Mouse (Mus musculus): Measurements from ENCODE around the gene Gm49358. TPM values are rescaled to one million over a fixed set of nuclear protein-coding genes. Genes with fewer than 3 reads are reported as not detected.

Gm49358 gene
- polyA plus RNA-seq, 1 experiment from 2014 or later, result not detected

DNA sequence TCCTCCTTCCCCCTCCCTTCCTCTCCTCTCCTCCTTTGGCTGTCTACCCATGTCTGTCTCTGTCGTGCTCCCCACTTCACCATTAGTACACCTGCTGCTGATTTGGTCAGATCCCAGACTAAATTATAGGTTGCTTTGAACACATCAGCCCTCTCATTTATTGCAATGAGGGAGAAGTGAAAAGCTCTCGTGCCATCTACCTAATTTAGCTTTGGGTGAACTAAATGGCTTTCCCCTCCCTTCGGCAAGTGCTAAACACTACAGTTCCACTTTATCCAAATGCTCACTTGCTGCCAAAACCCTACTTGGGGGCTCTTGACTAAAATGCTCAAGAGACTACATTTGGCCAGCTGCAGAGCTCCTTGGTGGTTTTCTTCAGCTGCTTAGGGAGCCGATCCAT is 73.0 kb downstream of the Gm49358 start:
- Histone ChIP-seq H3K4me3 (ENCODE audit: low read depth, low read length) (no peak overlapping the region), H3K9me3 (replicated peaks; ENCODE audit: control insufficient read depth, low read length) (no peaks in the 10 kb centered on the region), H3K27ac (ENCODE audit: low read length) (no peak overlapping the region), H3K4me1 (ENCODE audit: control insufficient read depth, low read depth, low read length) (no peaks in the 10 kb centered on the region), H3K36me3 (ENCODE audit: control insufficient read depth, insufficient read depth) (no peaks in the 10 kb centered on the region), H3K4me2 (ENCODE audit: low read depth, low read length) (no peak overlapping the region), H3K27me3 (ENCODE audit: control insufficient read depth, insufficient read depth, low read depth, low read length) (peaks cover 3% of the 10 kb centered on the region; the same call in 1 of the 2 replicates), H3K9ac (ENCODE audit: low read depth, low read length) (no peak overlapping the region)
- no peak for ATAC-seq (ENCODE audit: low read depth)
- 71% methylated on average over 4 of the region's 4 CpGs for WGBS (ENCODE audit: insufficient replicate concordance)

DNA sequence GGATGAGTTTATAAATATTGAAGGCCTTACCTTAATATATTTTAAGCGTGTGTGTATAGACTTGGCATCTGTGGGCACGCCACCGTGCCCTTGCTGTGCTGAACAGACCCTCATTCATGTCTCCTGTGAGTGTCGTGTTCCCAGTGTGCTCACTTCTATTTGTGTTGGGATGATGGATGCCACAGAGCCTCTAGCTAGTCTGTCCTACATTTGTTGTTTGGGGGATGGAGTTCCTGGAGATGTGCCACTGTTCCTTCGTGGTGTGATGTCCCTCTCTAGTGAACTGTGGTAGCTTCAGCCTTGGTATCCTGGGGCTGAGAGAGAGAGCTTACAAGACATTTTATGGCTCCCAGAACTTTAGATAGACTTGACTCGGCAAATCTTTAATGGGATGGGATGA is 75.1 kb downstream of the Gm49358 start:
- no peak overlapping the region for H3K4me3 ChIP-seq (ENCODE audit: low read depth, low read length)
- 73% methylated on average over 6 of the region's 6 CpGs for WGBS (ENCODE audit: insufficient replicate concordance)
- no peaks in the 10 kb centered on the region for H3K36me3 ChIP-seq (ENCODE audit: control insufficient read depth, insufficient read depth)
- H3K4me1 ChIP-seq (ENCODE audit: control insufficient read depth, low read depth, low read length), result no peaks in the 10 kb centered on the region
- H3K27ac ChIP-seq (ENCODE audit: low read length), result no peak overlapping the region
- H3K9ac ChIP-seq (ENCODE audit: low read depth, low read length), result no peak overlapping the region
- no peak overlapping the region for H3K4me2 ChIP-seq (ENCODE audit: low read depth, low read length)
- peaks cover 3% of the 10 kb centered on the region; the same call in 1 of the 2 replicates for H3K27me3 ChIP-seq (ENCODE audit: control insufficient read depth, insufficient read depth, low read depth, low read length)
- no peak for ATAC-seq (ENCODE audit: low read depth)
- no peaks in the 10 kb centered on the region for H3K9me3 ChIP-seq (replicated peaks; ENCODE audit: control insufficient read depth, low read length)

- no peaks in the 10 kb centered on the region for H3K36me3 ChIP-seq (ENCODE audit: control insufficient read depth, insufficient read depth)
- H3K4me3 ChIP-seq (ENCODE audit: low read depth, low read length), result no peak overlapping the region
- H3K4me2 ChIP-seq (ENCODE audit: low read depth, low read length), result no peak overlapping the region
- H3K9ac ChIP-seq (ENCODE audit: low read depth, low read length), result no peak overlapping the region
- no peak overlapping the region for H3K27ac ChIP-seq (ENCODE audit: low read length)
- no peaks in the 10 kb centered on the region for H3K9me3 ChIP-seq (replicated peaks; ENCODE audit: control insufficient read depth, low read length)
- ATAC-seq (ENCODE audit: low read depth), result no peak
- 68% methylated on average over 5 of the region's 5 CpGs for WGBS (ENCODE audit: insufficient replicate concordance)
- H3K4me1 ChIP-seq (ENCODE audit: control insufficient read depth, low read depth, low read length), result no peaks in the 10 kb centered on the region; the same call in 1 of the 2 replicates
- peaks cover 3% of the 10 kb centered on the region; the same call in 1 of the 2 replicates for H3K27me3 ChIP-seq (ENCODE audit: control insufficient read depth, insufficient read depth, low read depth, low read length)
Measured at GRCm38 (mm10) chr10:86842659-86843058, 78.9 kb downstream of the Gm49358 start.

- no peaks in the 10 kb centered on the region for H3K36me3 ChIP-seq (ENCODE audit: control insufficient read depth, insufficient read depth)
- WGBS (ENCODE audit: insufficient replicate concordance), result 58% methylated on average over 9 of the region's 9 CpGs
- H3K27ac ChIP-seq (ENCODE audit: low read length), result no peak overlapping the region
- H3K9me3 ChIP-seq (replicated peaks; ENCODE audit: control insufficient read depth, low read length), result no peaks in the 10 kb centered on the region
- peaks cover 10% of the 10 kb centered on the region for H3K27me3 ChIP-seq (ENCODE audit: control insufficient read depth, insufficient read depth, low read depth, low read length)
- no peaks in the 10 kb centered on the region; the same call in 1 of the 2 replicates for H3K4me1 ChIP-seq (ENCODE audit: control insufficient read depth, low read depth, low read length)
- H3K4me2 ChIP-seq (ENCODE audit: low read depth, low read length), result no peak overlapping the region
- no peak overlapping the region for H3K4me3 ChIP-seq (ENCODE audit: low read depth, low read length)
- ATAC-seq (ENCODE audit: low read depth), result peak; percentile 67
- H3K9ac ChIP-seq (ENCODE audit: low read depth, low read length), result no peak overlapping the region
Measured at GRCm38 (mm10) chr10:86846926-86847467, 83.2 kb downstream of the Gm49358 start.

GRCm38 (mm10) chr10:86849087-86849486 is 85.3 kb downstream of the Gm49358 start:
- Histone ChIP-seq H3K4me1 (ENCODE audit: control insufficient read depth, low read depth, low read length) (no peaks in the 10 kb centered on the region; the same call in 1 of the 2 replicates), H3K9me3 (replicated peaks; ENCODE audit: control insufficient read depth, low read length) (no peaks in the 10 kb centered on the region), H3K4me3 (ENCODE audit: low read depth, low read length) (no peak overlapping the region), H3K4me2 (ENCODE audit: low read depth, low read length) (no peak overlapping the region), H3K27ac (ENCODE audit: low read length) (no peak overlapping the region), H3K27me3 (ENCODE audit: control insufficient read depth, insufficient read depth, low read depth, low read length) (peaks cover 10% of the 10 kb centered on the region), H3K9ac (ENCODE audit: low read depth, low read length) (no peak overlapping the region), H3K36me3 (ENCODE audit: control insufficient read depth, insufficient read depth) (no peaks in the 10 kb centered on the region)
- ATAC-seq (ENCODE audit: low read depth), result no peak
- whole genome bisulfite sequencing (ENCODE audit: insufficient replicate concordance), result 69% methylated on average over 4 of the region's 4 CpGs

GRCm38 (mm10) chr10:86849508-86849907 is 85.7 kb downstream of the Gm49358 start:
- WGBS (ENCODE audit: insufficient replicate concordance), result 53% methylated on average over 4 of the region's 4 CpGs
- Histone ChIP-seq H3K4me2 (ENCODE audit: low read depth, low read length) (no peak overlapping the region), H3K36me3 (ENCODE audit: control insufficient read depth, insufficient read depth) (no peaks in the 10 kb centered on the region), H3K4me3 (ENCODE audit: low read depth, low read length) (no peak overlapping the region), H3K4me1 (ENCODE audit: control insufficient read depth, low read depth, low read length) (no peaks in the 10 kb centered on the region; the same call in 1 of the 2 replicates), H3K9ac (ENCODE audit: low read depth, low read length) (no peak overlapping the region), H3K9me3 (replicated peaks; ENCODE audit: control insufficient read depth, low read length) (no peaks in the 10 kb centered on the region), H3K27ac (ENCODE audit: low read length) (no peak overlapping the region), H3K27me3 (ENCODE audit: control insufficient read depth, insufficient read depth, low read depth, low read length) (peaks cover 10% of the 10 kb centered on the region)
- no peak for ATAC-seq (ENCODE audit: low read depth)

DNA sequence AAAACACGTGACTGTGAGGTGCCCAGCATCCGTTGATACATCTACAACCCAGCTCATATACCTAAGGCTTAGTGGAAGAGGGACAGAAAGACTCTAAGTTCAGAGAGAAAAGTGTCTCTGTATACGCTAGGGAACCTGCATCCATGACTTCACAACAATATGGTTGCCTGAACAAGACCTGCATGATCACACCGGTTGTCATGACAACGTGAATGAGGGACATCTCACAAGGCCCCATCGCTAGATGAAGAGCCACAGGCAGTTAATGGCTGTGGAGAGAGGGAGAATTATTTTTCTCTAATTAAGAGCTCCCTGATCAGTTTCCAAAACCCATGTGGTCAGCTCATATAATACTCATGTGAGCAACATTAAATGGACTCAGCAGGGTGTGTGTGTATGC is 88.4 kb downstream of the Gm49358 start:
- 68% methylated on average over 6 of the region's 6 CpGs for WGBS (ENCODE audit: insufficient replicate concordance)
- H3K27ac ChIP-seq (ENCODE audit: low read length), result no peak overlapping the region
- H3K9me3 ChIP-seq (replicated peaks; ENCODE audit: control insufficient read depth, low read length), result no peaks in the 10 kb centered on the region
- no peak overlapping the region for H3K4me2 ChIP-seq (ENCODE audit: low read depth, low read length)
- H3K36me3 ChIP-seq (ENCODE audit: control insufficient read depth, insufficient read depth), result no peaks in the 10 kb centered on the region
- H3K9ac ChIP-seq (ENCODE audit: low read depth, low read length), result no peak overlapping the region
- H3K4me3 ChIP-seq (ENCODE audit: low read depth, low read length), result no peak overlapping the region
- H3K4me1 ChIP-seq (ENCODE audit: control insufficient read depth, low read depth, low read length), result no peaks in the 10 kb centered on the region; the same call in 1 of the 2 replicates
- H3K27me3 ChIP-seq (ENCODE audit: control insufficient read depth, insufficient read depth, low read depth, low read length), result peaks cover 10% of the 10 kb centered on the region
- no peak for ATAC-seq (ENCODE audit: low read depth)

GRCm38 (mm10) chr10:86853433-86853832 is 89.7 kb downstream of the Gm49358 start:
- Histone ChIP-seq H3K9me3 (replicated peaks; ENCODE audit: control insufficient read depth, low read length) (no peaks in the 10 kb centered on the region), H3K9ac (ENCODE audit: low read depth, low read length) (no peak overlapping the region), H3K4me3 (ENCODE audit: low read depth, low read length) (no peak overlapping the region), H3K4me1 (ENCODE audit: control insufficient read depth, low read depth, low read length) (no peaks in the 10 kb centered on the region), H3K36me3 (ENCODE audit: control insufficient read depth, insufficient read depth) (no peaks in the 10 kb centered on the region), H3K27ac (ENCODE audit: low read length) (no peak overlapping the region), H3K27me3 (ENCODE audit: control insufficient read depth, insufficient read depth, low read depth, low read length) (peaks cover 10% of the 10 kb centered on the region), H3K4me2 (ENCODE audit: low read depth, low read length) (no peak overlapping the region)
- ATAC-seq (ENCODE audit: low read depth), result no peak
- WGBS (ENCODE audit: insufficient replicate concordance), result 63% methylated on average over 3 of the region's 3 CpGs

GRCm38 (mm10) chr10:86860396-86860795 is 96.6 kb downstream of the Gm49358 start:
- no peak overlapping the region for H3K9ac ChIP-seq (ENCODE audit: low read depth, low read length)
- no peaks in the 10 kb centered on the region for H3K36me3 ChIP-seq (ENCODE audit: control insufficient read depth, insufficient read depth)
- peaks cover 4% of the 10 kb centered on the region for H3K27me3 ChIP-seq (ENCODE audit: control insufficient read depth, insufficient read depth, low read depth, low read length)
- WGBS (ENCODE audit: insufficient replicate concordance), result 57% methylated on average over 4 of the region's 4 CpGs
- H3K9me3 ChIP-seq (replicated peaks; ENCODE audit: control insufficient read depth, low read length), result no peaks in the 10 kb centered on the region; the same call in 1 of the 2 replicates
- no peaks in the 10 kb centered on the region for H3K4me1 ChIP-seq (ENCODE audit: control insufficient read depth, low read depth, low read length)
- H3K4me3 ChIP-seq (ENCODE audit: low read depth, low read length), result no peak overlapping the region
- no peak overlapping the region for H3K4me2 ChIP-seq (ENCODE audit: low read depth, low read length)
- H3K27ac ChIP-seq (ENCODE audit: low read length), result no peak overlapping the region
- no peak for ATAC-seq (ENCODE audit: low read depth)

Data from liver, embryonic 16.5 days (tissue).